Mouse (Mus musculus): ENCODE data around the gene Gm17581. TPM values are rescaled to one million over a fixed set of nuclear protein-coding genes. Genes with fewer than 3 reads are reported as not detected.
"Not testable (repeated sequence)": the region's sequence is repeated elsewhere in the genome, so short reads cannot be mapped to it uniquely, and the experiment has no call there.

Gene Gm17581
- polyA plus RNA-seq, 1 experiment from 2014 or later, result not detected

DNA sequence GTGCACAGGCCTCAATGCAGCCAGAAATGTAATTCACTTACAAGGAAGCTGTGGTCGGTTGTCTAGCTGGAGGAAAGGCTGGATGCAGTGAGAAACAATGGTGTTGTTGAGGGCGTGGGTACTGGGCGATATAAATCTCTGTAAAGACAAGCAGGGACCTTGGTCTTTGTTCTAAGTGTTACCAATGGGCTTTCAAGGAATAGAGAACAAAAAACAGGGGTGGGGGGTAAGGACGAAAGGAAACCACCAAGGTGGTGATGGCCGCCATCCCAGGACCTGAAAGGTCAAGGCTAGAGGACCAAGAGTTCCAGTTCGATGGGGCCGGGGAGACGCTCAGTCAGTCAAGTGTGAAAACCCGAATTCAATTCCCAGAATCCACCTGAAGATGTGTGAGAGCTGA is 2.1 kb upstream of the Gm17581 start:
- no peak for DNase-seq (ENCODE audit: low spot score)

DNA sequence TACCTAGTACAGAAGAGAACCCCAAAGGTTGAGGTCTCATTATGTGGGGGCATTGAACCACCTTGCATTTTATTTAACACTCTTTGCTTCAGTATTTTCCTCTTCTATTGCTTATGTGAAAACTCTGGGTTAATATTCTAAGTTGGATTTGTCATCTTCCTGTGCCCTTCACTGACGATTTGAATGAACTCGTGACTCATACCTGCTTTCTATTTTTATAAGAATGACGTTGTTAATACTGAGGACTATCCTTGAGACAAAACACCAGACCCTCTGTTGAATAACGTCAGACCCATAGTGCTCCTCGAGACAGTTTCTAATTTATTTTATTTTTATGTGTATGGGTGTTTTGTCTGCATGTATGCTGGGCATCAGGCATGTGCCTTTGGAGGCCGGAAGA is 1.3 kb upstream of the Gm17581 start:
- DNase-seq (ENCODE audit: low spot score), result no peak

DNA sequence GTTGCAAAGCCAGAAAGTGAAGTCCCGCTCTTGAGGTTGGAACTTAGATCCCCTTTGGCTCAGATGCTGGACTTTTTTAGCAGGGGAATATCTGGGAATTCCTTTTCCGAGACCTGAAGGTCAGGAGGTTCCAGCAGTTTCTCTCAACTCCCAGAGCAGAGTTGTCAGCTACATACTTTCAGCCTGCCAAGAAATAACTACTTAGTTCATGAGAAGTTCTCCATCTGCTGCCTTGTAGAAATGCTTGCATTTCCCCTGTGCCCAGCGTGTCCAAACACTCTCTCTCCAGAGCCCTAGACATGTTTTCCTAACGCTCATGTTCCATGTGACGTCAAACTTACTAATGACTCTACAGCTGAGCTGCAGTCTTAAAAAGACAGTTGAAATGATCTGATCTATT is 586 bp downstream of the Gm17581 start:
- DNase-seq (ENCODE audit: low spot score), result no peak

DNA sequence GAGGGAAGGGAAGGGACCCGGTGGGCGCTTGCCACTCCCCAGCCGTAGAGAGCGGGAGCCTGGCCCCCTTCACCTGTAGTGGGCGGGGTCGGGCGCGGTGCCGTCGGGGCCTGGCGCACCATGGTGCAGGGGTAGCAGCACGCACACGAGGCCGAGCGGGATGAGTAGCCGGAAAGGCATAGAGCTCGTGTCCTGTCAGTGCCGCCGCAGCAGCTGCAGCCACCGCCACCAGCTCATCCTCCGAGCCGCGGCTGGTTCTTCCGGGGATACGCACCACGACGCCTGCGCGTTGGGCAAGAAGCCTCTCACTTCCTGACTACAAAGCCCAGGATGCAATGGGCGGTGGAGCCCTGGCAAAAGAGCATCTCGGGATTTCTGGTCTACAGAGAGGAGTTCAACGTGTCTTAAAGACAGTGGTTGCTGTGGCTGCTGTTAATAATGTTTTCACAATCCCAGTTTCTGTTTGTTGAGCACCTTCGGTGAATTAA is 6.5 kb downstream of the Gm17581 start, which contains the start of gene Edem2:
TSS of gene Edem2 (minus strand) at position 318 of the 488 bp plus-strand sequence.
- DNase-seq (ENCODE audit: low spot score), result peak; percentile 96

DNA sequence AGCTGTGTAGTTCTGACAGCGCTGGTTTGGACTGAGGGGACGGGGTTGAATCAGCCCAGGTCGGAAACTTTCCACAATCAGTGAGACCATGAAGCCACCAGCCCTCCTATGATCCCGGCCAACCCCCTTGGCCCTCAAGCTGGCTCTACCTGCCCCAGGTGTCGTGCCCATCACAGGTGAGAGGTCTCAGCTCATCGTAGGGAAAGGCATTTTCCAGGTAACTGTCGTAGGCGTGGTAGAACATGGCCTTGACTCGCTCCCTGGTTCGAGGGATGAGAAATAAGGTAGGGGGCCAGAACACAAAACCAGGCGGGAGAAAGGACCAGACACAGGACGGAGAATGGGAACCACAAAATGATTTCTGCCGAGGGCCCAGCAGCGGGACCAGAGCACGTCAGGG is 6.9 kb downstream of the Gm17581 start:
- peak; percentile 6 for DNase-seq (ENCODE audit: low spot score)

DNA sequence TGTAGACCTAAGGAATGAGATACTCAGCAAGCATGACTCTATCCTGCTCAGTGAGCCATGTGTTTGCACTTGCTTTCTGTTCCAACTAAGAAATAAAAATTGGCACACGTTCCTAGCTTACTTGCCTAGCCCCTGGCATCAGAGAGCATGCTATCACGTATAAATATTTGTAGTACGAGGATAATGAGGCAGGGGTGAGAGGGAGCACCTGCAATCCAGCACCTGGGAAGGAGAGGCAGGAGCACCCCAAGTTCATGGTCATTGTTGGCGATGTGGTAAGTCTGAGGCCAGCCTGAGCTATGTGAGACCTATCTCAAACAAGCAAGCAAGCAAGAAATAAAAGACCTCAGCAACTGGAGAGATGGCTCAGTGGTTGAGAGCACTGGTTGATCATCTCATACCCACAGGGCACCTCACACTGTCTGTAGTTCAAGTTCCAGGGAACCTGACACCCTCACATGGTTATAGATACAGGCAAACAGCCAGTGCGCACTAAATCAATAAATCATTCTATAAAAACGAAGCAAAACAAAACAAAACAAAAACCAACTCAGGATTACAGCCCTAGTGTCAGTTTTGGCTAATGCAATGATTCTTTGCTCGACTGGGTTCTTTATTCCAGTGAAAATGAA is 7.8 kb downstream of the Gm17581 start:
- no peak for DNase-seq (ENCODE audit: low spot score)

DNA sequence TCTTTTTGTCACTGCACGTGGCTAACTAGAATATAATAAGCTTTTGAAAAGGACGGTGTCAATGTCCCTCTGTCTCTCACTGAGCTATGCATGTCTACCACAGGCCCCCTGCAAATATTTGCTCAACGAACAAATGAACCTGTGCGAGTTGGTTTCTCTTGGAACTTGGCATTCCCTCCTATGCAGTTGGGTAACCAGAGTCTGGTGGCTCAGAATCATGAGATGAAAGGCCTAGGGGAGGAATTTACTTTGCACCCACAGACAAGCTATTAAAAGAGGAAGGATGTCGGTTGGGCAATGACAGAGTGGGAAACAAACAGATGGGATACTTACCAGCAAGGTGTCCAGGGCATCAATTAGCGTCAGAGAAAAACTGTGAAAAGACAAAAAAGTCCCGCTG is 9.4 kb downstream of the Gm17581 start:
- DNase-seq (ENCODE audit: low spot score), result no peak

DNA sequence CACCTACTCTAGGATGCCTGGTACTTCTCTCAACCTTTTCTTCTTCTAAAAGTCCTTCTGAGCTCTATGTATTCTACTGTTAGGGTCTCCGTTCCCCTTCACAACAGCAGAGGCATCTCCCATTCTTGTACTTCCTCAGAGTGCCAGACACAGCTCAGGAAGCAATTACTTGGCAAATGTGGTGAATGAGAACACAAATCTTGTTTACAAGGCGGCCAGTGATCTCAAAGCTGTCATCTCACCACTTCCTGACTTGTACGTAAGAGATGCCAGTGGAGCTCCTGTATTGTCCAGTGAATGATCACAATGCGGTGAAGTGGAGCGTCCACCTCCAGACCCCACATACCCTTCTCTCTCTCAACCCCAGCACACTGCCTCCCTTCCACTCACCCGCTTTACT is 11.1 kb downstream of the Gm17581 start:
- DNase-seq (ENCODE audit: low spot score), result no peak

DNA sequence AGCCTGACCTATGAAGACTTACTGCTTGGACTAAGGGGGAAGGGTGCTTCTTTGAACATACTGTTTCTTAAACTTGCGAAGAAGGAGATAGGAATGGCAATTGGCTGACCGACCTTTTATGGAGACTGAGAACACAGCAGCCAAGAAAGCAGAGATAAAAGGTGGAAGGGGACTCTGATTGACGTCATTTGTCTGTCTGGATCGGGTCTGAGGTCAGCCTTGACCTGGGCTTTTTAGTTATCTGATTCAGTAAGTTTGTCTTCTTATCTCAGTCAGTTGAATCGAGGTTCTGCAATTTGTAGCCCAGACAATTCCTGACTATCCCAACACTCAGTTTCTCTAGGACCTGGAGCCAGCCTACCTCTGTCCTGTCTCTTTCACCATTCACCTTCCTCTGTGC is 11.6 kb downstream of the Gm17581 start:
- DNase-seq (ENCODE audit: low spot score), result no peak

DNA sequence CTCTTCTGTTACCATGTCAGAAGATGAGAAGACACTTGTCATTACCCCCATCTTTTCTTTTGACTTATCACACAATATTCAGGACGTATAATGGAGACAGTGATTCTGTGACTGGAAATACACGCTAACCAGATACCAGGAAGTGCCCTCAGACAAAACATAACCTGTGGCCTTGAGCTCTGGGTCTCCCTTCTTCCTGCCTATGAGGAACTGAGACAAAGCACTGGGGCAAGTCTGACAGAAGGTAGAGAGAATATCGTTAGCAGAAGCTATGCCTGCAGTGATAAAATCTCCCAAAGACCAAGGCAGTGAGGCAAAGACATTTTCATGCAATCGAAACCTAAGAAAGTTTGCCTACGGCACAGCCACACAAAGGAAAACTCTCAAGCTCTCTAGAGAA is 15.1 kb downstream of the Gm17581 start:
- no peak for DNase-seq (ENCODE audit: low spot score)

DNA sequence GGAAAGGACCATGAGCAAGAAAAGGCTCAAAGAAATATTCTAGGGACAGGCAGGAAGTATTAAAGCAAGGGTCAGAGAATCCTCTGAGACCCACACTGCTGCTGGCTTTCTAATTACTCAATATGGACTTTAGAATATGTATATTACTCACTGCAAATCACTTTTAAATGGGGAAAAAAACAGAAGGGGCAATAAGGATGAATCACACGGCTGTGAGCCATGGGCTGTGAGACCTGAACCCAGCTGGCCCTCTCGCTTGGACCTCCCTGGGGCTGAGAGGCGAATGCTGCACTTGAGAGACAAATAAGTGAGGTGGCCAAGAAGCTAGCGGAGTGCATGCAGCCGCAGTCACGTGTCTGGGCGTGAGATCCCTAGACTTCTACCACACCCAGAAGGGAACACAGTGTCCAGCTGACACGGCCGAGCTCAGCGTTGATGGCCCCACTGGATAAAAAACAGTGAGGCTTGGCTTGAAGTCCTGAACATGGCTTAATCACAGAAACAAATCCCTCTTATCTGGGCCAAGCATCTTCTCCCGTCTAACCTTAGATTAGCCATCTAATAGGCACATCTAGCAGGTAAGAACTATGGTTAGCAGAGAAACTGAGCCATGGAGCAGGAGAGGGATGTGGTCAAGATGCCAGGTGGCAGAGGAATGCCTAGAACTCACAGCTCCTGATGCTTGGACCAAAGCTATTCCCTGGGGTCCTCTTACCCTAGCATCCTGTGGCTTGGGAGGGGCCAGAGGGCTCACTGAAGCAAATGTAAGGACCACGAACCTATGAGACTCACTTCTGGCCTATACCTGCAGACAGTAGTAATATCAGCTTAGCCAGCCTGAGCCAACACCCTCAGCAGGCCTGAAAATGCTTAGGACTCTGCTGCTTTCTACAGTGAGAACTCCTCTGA is 18.3 kb downstream of the Gm17581 start:
- DNase-seq (ENCODE audit: low spot score), result no peak

DNA sequence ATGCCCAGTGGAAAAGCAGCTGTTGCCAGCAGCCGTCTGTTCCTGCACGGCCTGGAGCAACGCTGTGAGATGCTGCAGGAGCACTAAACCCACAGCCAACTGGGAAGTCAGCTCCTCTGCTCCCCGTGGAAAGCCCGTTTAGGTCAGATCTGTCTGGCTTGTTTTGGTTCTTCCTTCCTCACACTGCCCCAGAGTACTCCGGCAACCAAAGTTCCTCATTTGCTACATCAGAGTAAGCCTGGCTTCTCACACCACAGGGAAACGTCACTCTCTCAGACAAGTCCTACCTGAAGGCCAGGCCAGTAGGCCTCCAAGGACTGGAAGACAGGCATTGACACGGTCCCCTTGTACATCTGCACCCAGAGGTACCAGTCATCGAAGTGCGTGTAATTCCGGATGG is 25.1 kb downstream of the Gm17581 start:
- no peak for DNase-seq (ENCODE audit: low spot score)

DNA sequence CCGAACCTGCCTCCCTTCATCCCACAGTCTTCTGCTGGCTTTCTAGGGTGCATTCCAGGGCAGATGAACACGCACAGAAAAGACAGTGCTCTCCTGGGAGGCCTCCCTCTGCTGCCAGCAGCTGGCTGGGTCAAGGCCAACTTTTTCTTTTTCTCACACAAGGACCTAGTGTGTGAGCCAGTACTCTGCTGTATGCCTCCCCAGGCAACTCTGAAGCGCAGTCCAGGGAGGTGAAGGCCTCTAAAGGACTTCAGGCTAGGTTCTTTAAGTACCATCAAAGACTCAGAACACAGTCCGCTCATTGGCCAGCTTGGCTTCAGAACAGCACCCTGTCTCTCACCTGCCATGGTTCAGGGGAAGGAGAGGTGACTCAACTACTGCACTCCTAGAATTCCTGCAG is 28.4 kb downstream of the Gm17581 start:
- no peak for DNase-seq (ENCODE audit: low spot score)

DNA sequence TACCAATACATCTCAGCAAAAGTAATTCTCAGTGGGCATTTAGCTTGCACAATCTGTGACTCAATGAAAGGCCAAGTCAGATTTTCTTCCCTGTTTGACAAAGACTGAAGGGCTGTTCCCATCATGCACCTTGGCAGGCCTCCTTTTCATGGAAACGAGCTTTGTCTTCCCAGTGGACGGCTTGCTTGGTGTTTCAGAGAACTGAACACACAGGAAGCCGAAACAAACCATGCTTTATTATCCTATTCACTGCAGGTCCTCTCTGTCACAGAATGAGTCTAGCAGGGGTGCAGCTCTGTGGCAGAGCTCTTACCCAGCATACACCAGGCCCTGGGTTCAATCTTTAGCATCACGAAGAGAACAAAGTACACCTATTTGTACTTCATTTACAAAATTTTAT is 32.0 kb downstream of the Gm17581 start:
- DNase-seq (ENCODE audit: low spot score), result no peak

DNA sequence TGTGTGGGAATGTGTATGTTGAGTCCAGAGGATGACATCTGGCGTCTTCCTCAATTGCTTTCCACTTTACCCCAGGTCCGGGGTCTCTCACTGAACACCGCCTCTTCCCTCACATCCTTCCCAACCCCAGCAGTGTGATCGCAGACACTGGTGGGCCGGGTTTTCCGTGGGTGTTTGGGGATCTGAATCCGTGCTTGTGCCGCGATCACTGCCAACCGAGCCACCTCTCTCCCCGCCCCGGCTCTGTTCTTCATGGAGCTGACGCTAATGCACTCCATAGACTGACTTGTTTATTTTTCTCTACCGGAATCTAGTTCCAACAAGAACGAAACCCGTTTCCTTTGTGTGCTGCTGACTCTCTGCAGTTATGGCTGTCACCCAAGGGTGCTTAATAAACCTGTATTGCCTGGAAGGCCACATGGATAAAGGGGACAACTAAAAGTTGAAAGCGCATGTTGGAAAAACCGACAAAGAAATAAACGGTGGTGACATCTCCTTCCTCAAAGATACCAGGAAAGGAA is 34.2 kb downstream of the Gm17581 start:
- no peak for DNase-seq (ENCODE audit: low spot score)

DNA sequence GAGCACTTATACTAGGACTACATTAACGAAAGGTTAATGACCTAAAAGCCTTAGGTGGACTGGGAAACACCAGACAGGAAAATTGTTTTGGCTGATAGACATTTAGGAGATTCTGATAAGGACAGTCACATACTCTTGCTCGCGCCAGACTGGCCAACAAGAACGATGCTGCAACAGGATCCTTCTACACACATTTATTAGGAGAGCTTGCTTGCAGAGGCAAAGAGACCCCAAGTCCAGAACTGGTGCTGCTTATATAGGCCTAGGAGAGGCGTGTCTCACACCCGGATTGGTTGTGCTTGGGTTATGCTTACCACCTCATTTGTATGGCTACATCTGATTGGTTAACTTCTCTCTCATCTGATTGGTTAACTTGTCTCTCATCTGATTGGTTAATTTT is 37.2 kb downstream of the Gm17581 start:
- DNase-seq (ENCODE audit: low spot score), result not testable (repeated sequence)

DNA sequence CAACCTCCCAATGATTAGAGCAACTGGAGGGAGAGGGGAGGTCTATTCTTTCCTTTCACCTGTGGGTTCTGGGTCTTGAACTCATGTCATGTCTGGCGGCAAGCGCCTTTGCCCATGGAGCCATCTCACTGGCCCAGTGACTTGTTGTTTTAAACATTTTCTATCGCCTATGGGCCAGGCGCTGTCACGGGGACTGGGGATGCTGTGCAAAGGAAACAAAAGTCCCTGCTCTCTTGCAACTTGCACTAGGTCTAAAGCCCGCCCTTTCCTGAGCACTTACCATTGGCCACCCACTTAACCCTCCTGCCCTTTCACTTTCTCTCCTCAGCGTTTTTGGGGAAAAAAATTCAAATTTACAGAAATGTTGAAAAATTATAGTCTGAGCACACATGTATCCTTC is 38.8 kb downstream of the Gm17581 start:
- no peak for DNase-seq (ENCODE audit: low spot score)

DNA sequence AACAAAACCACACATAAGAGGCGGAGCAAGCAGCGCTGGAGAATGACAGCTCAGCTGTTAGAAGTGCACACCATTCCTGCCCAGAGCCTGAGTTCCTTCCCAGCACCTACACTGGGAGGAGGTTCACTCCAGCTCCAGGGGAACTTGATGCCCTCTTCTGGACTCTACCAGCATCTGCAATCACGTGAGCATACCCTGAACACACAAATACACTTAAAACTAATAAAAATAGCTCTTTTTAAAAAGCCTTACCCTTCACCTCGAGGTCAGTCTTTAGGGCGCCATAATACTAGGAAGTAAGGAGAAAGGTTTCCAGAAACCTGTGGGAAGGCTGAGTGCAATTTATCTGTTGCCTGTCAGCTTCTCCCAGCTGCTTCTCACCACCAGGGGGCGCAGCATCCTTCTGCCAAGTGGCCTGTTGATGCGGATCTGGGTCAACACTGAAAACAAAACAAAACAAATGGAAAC is 39.5 kb downstream of the Gm17581 start:
- DNase-seq (ENCODE audit: low spot score), result peak; percentile 86

DNA sequence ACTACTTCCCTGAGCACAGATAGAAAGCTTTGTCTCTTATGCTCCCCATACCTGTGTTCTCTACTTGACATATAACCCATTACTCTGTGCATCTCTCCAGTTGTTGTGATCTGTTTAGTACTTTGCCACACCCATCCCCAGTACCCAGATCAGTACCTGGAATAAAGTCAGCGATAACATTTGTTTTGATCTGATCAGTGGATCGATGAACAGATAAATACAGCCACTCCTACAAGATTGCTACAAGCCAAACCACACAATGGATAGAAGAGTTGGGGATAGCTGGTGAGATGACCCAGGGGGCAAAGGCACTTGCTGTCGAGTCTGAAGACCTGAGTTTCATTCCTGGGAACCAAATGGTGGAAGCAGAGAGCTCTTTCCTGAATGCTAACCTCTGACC is 40.4 kb downstream of the Gm17581 start:
- no peak for DNase-seq (ENCODE audit: low spot score)

DNA sequence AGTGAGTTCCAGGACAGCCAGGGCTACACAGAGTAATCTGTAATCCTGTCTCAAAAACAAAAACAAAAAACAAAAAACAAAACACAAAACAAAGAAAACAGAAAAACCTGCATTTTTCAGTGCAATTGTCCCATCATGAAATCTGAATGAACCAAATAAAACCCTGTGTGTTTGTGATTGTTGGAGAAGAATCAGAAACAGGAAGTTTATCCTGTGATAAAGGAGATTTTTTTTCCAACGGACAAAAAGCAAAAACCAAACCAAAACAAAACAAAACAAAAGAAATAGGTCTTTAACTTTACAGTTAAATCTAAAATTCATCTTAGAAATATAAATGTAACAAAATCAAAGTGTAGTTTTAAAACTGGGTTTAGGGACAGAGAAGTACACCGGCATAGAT is 41.1 kb downstream of the Gm17581 start:
- no peak for DNase-seq (ENCODE audit: low spot score)

DNA sequence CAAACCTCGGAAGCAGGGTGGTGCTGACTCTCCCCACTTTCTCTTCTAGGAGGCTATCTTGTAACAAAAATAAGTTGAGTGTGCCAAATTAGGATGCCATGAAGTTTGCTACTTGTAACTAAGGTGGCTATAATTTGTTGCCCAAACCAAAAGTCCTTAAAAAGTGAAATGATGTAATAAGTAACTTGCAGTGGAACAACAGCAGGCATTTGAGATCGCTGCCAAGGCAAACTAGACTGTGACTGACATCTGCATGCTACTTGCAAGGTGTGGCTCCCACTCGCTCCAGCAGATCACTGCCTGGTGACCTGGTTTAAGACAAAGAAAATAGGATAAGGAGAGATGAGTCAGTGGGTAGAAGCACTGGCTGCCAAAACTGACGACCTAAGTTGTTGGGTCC is 42.5 kb downstream of the Gm17581 start:
- no peak for DNase-seq (ENCODE audit: low spot score)

All from thymus, postnatal 0 days (tissue).